Mouse (Mus musculus) midbrain, embryonic 10.5 days (tissue): Measurements from ENCODE around the gene Nfatc4. TPM values are rescaled to one million over a fixed set of nuclear protein-coding genes. Genes with fewer than 3 reads are reported as not detected.
A peak's percentile ranks its signal among the peaks of the same experiment; 100 is the strongest.

ENCODE experiments used
- DNase-seq: peaks from one replicate; pipeline ENCODE4 v3.0.0-alpha.2; 2017; ENCODE audit warnings: low spot score
- H3K27ac ChIP-seq: fragments of 300-500 bp; sonication (generic); replicated peaks from 2 replicates; pipeline ENCODE4 v1.5.1; 2016; ENCODE audit warnings: mild to moderate bottlenecking
- H3K27me3 ChIP-seq: fragments of 300-500 bp; sonication (generic); 2 replicates; pipeline ENCODE4 v1.6.1; 2016; ENCODE audit warnings: low read depth, mild to moderate bottlenecking; ENCODE audit not compliant: poor library complexity, severe bottlenecking
- H3K36me3 ChIP-seq: fragments of 300-500 bp; sonication (generic); 2 replicates; pipeline ENCODE4 v1.6.1; 2016; ENCODE audit warnings: mild to moderate bottlenecking, moderate library complexity
- H3K4me1 ChIP-seq: fragments of 300-500 bp; sonication (generic); 2 replicates; pipeline ENCODE4 v1.6.1; 2016
- H3K4me3 ChIP-seq: fragments of 300-500 bp; sonication (generic); 2 replicates; pipeline ENCODE4 v1.5.1; 2016; ENCODE audit warnings: mild to moderate bottlenecking, moderate library complexity
- H3K9me3 ChIP-seq: fragments of 300-500 bp; sonication (generic); replicated peaks from 2 replicates; pipeline ENCODE4 v1.6.1; 2016; ENCODE audit warnings: mild to moderate bottlenecking
- WGBS: fragments of 180-500 bp; shearing (Covaris S2); methylation state at CpG from one replicate; pipeline ENCODE4 v1.1.7; 2016; 5-methylcytosine and 5-hydroxymethylcytosine counted together
- polyA plus RNA-seq: library from polyadenylated mRNA; unstranded; fragments of >200 nt; fragmentation: Nextera tagmentation; extraction: Ambion mirVana; gene quantifications from 2 replicates; pipeline ENCODE4 v1.2.1, GENCODE M21; 2016

Gene Nfatc4
- polyA plus RNA-seq: 22.0 and 24.6 TPM in 2 replicates

DNA sequence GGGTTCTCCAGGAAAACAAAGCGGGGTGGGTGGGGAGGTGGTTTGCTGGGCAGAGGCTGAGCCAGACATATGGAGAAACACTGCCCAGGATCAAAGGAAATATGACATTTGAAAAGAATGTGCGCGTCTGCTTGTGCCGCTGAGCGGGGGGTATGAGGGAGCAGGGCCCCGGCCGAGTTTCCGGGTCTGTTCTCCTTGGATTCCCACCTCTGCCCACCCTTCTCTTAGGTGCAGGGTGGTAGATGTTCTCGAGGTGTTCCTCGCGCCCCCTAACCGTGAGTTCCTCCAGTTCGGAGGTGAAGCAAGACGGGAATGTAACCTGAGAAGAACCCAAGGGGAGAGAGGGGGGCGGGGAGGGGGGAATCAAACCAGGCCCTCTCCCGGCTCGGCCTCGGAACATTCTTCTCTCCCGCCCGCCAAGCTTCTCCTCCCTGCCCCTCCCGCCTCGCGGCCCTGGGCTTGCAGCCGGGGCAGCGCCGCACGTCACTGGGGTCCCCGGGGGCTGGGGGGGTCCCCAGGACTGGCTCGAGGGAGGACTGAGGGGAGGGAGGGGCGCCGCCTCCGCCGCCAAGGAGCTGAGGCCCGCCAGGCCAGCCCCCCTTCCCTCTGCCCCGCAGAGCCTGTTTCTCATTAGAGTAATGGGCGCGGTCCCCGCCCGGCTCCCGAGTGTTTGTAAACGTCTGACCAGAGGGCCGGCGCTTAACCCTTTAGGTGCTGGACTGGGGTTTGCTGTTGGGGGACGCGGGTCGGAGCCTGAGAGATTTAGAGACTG is at the start of gene Nfatc4:
TSS of gene Nfatc4 (plus strand) at position 154 of the 772 bp plus-strand sequence.
- peak; percentile 93 for DNase-seq
- H3K4me1 ChIP-seq: peaks cover 50% of the 10 kb centered on the region
- under 1% methylated on average over 46 of the region's 46 CpGs for WGBS
- no peaks in the 10 kb centered on the region for H3K9me3 ChIP-seq
- H3K36me3 ChIP-seq: no peaks in the 10 kb centered on the region
- peaks cover 42% of the 10 kb centered on the region for H3K27me3 ChIP-seq
- peak within 1 kb of the TSS; percentile 95 for H3K27ac ChIP-seq
- H3K4me3 ChIP-seq: peak within 1 kb of the TSS; percentile 75

DNA sequence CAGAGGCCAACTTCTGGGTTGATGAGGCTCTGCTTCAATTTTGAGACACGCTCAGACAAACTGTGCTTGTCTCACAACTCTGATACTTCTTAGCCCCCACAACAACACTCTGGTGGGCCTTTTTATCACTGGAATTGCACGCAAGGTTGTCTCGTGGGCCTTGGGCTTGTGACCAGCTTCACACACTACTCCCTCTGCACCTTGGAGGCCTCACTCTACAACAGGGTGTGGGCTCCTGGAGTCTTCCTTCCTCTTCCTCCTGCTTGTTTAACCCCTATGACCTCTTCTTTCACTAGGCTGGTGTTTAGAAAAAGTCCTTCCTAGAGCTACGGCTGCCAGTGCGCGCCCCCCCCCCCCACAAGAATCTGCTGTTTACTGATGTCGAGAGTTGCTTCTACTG is 46.2 kb upstream of the Nfatc4 start:
- Histone ChIP-seq H3K4me3 (no peak overlapping the region), H3K9me3 (no peaks in the 10 kb centered on the region), H3K27ac (no peak overlapping the region), H3K27me3 (peaks cover 48% of the 10 kb centered on the region), H3K4me1 (peaks cover 12% of the 10 kb centered on the region; the same call in 1 of the 2 replicates), H3K36me3 (no peaks in the 10 kb centered on the region)
- 62% methylated on average over 7 of the region's 7 CpGs for WGBS
- no peak for DNase-seq

GRCm38 (mm10) chr14:55777176-55777575 is 45.8 kb upstream of the Nfatc4 start:
- peaks cover 53% of the 10 kb centered on the region for H3K27me3 ChIP-seq
- no peak for DNase-seq
- H3K27ac ChIP-seq: no peak overlapping the region
- whole genome bisulfite sequencing: 56% methylated on average over 3 of the region's 3 CpGs
- no peaks in the 10 kb centered on the region for H3K9me3 ChIP-seq
- H3K4me1 ChIP-seq: peaks cover 14% of the 10 kb centered on the region; the same call in 1 of the 2 replicates
- H3K4me3 ChIP-seq: no peak overlapping the region
- H3K36me3 ChIP-seq: no peaks in the 10 kb centered on the region

DNA sequence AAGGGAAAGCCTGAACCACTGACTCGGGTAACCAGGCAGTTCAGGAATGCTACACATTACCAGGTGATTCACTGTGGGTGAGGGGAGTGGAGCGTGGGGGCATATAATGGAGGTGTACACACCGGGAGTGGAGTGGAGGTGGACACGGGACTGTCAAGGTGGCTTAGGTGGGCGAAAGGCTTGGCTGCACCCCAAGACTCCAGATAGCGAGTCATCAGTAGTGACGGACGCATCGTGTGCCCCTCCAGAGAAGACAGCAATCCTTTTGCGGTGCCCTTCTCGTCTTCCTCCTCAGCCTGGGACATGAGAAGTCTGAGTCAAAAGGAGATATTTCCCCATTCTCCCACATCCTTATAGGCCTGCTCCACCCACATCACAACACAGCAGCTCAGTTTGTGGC is 45.1 kb upstream of the Nfatc4 start:
- Histone ChIP-seq H3K9me3 (no peaks in the 10 kb centered on the region), H3K4me1 (peaks cover 16% of the 10 kb centered on the region), H3K4me3 (no peak overlapping the region), H3K27me3 (peaks cover 59% of the 10 kb centered on the region), H3K27ac (no peak overlapping the region), H3K36me3 (no peaks in the 10 kb centered on the region)
- WGBS: 86% methylated on average over 11 of the region's 11 CpGs
- no peak for DNase-seq

DNA sequence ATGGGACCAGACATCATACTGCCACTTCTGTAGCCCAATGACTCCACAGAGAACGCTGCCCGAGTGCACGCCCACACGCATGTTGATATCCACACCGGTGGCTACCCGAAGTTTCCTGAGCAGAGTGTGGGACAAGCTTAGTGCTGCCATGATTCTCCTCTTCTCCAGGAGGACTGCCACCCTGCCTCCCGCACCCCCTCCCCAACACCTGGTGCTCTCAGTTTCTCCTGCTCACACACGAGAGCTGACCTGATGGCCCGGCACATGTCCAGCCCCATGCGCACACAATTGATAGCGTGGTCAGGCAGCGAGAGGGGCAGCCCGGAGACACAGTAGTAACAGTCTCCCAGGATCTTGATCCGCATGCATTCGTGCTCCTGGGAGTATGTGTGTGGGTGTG is 44.3 kb upstream of the Nfatc4 start:
- Histone ChIP-seq H3K4me1 (peaks cover 24% of the 10 kb centered on the region), H3K36me3 (no peaks in the 10 kb centered on the region), H3K27ac (no peak overlapping the region), H3K4me3 (no peak overlapping the region), H3K9me3 (no peaks in the 10 kb centered on the region), H3K27me3 (peaks cover 63% of the 10 kb centered on the region)
- DNase-seq: no peak
- WGBS: 90% methylated on average over 15 of the region's 15 CpGs

DNA sequence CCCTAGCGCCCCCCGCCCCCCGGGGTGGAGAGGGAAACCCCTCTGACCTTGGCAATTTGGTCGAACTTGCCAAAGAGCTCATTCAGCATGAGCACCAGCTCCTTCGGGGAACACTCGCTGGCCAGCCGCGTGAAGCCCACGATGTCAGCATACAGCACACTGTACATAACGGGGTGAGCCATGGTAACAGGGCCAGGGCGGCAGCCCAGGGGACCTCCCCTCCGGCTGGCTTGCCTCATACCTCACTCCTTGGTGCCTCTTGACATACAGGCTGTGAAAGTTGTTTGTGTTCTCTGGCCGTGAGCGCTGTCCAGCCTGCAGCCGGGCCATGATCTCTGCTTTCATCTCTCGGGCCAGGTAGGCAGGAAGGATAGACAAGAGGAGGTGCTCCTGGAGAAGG is 43.3 kb upstream of the Nfatc4 start:
- Histone ChIP-seq H3K4me1 (peaks cover 29% of the 10 kb centered on the region), H3K27me3 (peaks cover 66% of the 10 kb centered on the region), H3K36me3 (no peaks in the 10 kb centered on the region), H3K4me3 (no peak overlapping the region), H3K27ac (no peak overlapping the region), H3K9me3 (no peaks in the 10 kb centered on the region)
- 68% methylated on average over 16 of the region's 16 CpGs for WGBS
- DNase-seq: no peak

GRCm38 (mm10) chr14:55780736-55781135 is 42.2 kb upstream of the Nfatc4 start:
- H3K36me3 ChIP-seq: no peaks in the 10 kb centered on the region
- 81% methylated on average over 11 of the region's 11 CpGs for WGBS
- no peak for DNase-seq
- H3K4me1 ChIP-seq: peaks cover 29% of the 10 kb centered on the region
- no peak overlapping the region for H3K27ac ChIP-seq
- no peaks in the 10 kb centered on the region for H3K9me3 ChIP-seq
- peaks cover 73% of the 10 kb centered on the region for H3K27me3 ChIP-seq
- no peak overlapping the region for H3K4me3 ChIP-seq

DNA sequence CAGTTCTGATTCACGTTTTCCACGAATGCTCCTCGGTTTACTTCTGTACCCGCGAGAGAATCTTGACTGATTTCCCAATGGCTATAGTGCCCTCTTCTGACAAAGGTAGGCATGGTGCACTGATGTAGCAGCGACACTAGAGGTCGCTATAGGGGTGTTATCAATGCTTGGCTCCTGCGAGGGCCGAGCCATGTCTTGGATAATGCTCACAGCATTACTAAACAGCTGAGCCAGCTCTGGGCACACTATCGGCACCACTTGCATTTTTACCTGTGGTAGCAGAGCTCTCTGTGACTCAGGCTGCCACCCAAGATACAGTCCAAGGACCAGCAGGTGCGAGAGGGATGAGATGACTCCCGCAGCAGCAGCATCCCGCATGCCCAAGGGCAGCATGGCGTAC is 41.6 kb upstream of the Nfatc4 start:
- Histone ChIP-seq H3K4me3 (peak overlapping the region; percentile 16; the same call in 1 of the 2 replicates), H3K4me1 (peaks cover 29% of the 10 kb centered on the region), H3K27me3 (peaks cover 79% of the 10 kb centered on the region), H3K36me3 (no peaks in the 10 kb centered on the region), H3K27ac (no peak overlapping the region), H3K9me3 (no peaks in the 10 kb centered on the region)
- DNase-seq: peak; percentile 72
- WGBS: 16% methylated on average over 14 of the region's 14 CpGs

DNA sequence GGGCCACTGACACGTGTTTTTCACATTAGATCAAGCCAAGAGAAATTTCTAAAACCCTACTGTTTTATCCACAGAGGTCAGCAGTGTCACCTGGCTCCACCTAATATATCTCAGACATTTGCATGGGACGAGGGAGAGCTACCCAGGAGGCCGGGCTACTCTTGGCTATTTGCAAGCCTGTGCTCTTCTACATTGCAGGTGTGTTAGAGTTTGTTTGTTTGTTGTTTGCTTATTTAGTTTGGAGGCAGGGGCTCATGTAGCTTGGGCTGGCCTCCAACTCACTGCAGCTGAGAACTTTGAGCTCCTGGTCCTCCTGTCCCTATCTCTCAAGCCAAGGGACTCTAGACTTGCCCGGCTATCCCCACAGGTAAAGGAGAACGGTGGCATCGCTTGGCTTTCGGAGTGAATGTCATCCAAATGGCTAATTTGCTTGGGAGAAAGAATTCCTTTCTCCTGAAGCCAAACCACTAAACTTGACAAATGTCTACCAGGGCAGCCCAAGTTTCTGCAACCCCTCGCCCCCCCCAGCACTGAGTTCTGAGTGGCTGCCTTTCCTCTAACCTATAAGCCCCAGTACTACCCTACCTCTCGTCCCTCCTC is 40.5 kb upstream of the Nfatc4 start:
- Histone ChIP-seq H3K4me1 (peaks cover 21% of the 10 kb centered on the region), H3K27me3 (peaks cover 91% of the 10 kb centered on the region), H3K4me3 (peak overlapping the region; percentile 44), H3K36me3 (no peaks in the 10 kb centered on the region), H3K27ac (no peak overlapping the region), H3K9me3 (no peaks in the 10 kb centered on the region)
- WGBS: 51% methylated on average over 9 of the region's 9 CpGs
- no peak for DNase-seq

DNA sequence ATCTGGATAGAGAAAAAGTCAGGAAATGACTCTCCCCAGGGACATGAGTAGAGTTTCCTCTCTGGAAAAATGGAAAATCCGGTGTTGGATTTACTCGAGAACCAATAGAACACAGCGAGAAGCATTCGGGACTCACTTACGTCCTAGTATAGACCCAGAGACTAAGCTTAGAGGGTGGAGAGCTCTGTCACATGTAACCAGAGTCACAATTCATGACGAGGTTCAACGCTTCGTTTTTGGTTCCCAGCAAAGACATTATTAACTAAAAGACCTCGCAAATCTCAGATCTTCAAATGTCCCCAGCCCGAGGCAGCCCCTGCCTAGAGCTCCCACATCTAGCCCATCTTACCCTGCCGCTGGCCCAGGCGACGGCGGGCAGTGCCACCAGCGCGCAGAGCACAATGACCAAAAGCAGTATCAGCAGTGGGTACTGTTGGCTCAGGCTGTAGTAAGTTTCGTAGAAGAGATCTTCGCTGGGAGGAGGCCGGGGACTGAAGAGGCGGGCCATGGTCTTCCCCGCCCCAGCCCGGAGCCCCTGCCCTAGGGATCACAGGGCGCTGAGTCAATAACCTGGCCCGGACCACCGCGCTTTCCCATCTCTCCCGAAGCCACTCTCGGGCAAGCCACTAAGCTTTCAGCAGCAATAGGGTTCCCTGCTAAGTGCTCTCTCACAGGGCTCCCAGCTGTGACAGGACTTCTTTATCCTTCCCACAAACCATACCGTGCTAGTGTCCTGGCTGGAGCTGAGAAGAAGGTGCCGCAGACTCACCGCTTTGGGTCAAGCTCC is 39.6 kb upstream of the Nfatc4 start:
- peak; percentile 44 for DNase-seq
- Histone ChIP-seq H3K36me3 (no peaks in the 10 kb centered on the region), H3K4me1 (peaks cover 25% of the 10 kb centered on the region), H3K9me3 (no peaks in the 10 kb centered on the region), H3K27ac (peak overlapping the region; percentile 55; the same call in 1 of the 2 replicates), H3K4me3 (peak overlapping the region; percentile 44), H3K27me3 (peaks cover 92% of the 10 kb centered on the region)
- WGBS: 2% methylated on average over 31 of the region's 31 CpGs

GRCm38 (mm10) chr14:55783958-55784235 is 39.0 kb upstream of the Nfatc4 start, which contains the start of gene Adcy4:
Adcy4 (minus strand) TSS chr14:55784095.
- 5% methylated on average over 13 of the region's 13 CpGs for WGBS

GRCm38 (mm10) chr14:55785195-55785594 is 37.7 kb upstream of the Nfatc4 start:
- no peak for DNase-seq
- peaks cover 99% of the 10 kb centered on the region for H3K27me3 ChIP-seq
- H3K9me3 ChIP-seq: no peaks in the 10 kb centered on the region
- H3K4me3 ChIP-seq: no peak overlapping the region
- H3K36me3 ChIP-seq: no peaks in the 10 kb centered on the region
- WGBS: 23% methylated on average over 6 of the region's 6 CpGs
- peaks cover 31% of the 10 kb centered on the region for H3K4me1 ChIP-seq
- H3K27ac ChIP-seq: no peak overlapping the region

More at GRCm38 (mm10) chr14:55783958-55784235, 39.0 kb upstream of the Nfatc4 start, which contains the start of gene Adcy4:
- H3K27ac ChIP-seq: peak within 1 kb of the TSS; percentile 55; the same call in 1 of the 2 replicates
- peaks cover 93% of the 10 kb centered on the region for H3K27me3 ChIP-seq
- peak within 1 kb of the TSS; percentile 44 for H3K4me3 ChIP-seq
- H3K9me3 ChIP-seq: no peaks in the 10 kb centered on the region
- DNase-seq: no peak
- no peaks in the 10 kb centered on the region for H3K36me3 ChIP-seq
- peaks cover 30% of the 10 kb centered on the region for H3K4me1 ChIP-seq
